Mouse (Mus musculus): Measurements from ENCODE around the gene Ldb2.

Ldb2 gene

GRCm38 (mm10) chr5:44641060-44641459 is 158.4 kb downstream of the Ldb2 start:
- DNase-seq: no peak

- no peak for DNase-seq
These were observed 163.9 kb downstream of the Ldb2 start for GRCm38 (mm10) chr5:44635546-44635945.

GRCm38 (mm10) chr5:44629034-44629625 is 170.3 kb downstream of the Ldb2 start:
- DNase-seq: no peak

GRCm38 (mm10) chr5:44627487-44627886 is 172.0 kb downstream of the Ldb2 start:
- DNase-seq: no peak

GRCm38 (mm10) chr5:44626885-44627284 is 172.6 kb downstream of the Ldb2 start:
- no peak for DNase-seq

GRCm38 (mm10) chr5:44626114-44626513 is 173.4 kb downstream of the Ldb2 start:
- peak; percentile 15 for DNase-seq

GRCm38 (mm10) chr5:44615677-44616076 is 183.8 kb downstream of the Ldb2 start:
- DNase-seq: no peak

- no peak for DNase-seq
These were observed 190.6 kb downstream of the Ldb2 start for GRCm38 (mm10) chr5:44608901-44609300.

- DNase-seq: no peak
These were observed 198.1 kb downstream of the Ldb2 start for GRCm38 (mm10) chr5:44601340-44601739.

- DNase-seq: peak; percentile 16
These were observed 205.8 kb downstream of the Ldb2 start for GRCm38 (mm10) chr5:44593522-44594218.

- DNase-seq: no peak
These were observed 208.7 kb downstream of the Ldb2 start for GRCm38 (mm10) chr5:44590750-44591149.

GRCm38 (mm10) chr5:44589318-44589717 is 210.2 kb downstream of the Ldb2 start:
- DNase-seq: no peak

- no peak for DNase-seq
These were observed 212.9 kb downstream of the Ldb2 start for GRCm38 (mm10) chr5:44586571-44586970.

GRCm38 (mm10) chr5:44579899-44580459 is 219.5 kb downstream of the Ldb2 start:
- DNase-seq: no peak

- no peak for DNase-seq
These were observed 222.7 kb downstream of the Ldb2 start for GRCm38 (mm10) chr5:44576682-44577349.

GRCm38 (mm10) chr5:44574681-44575080 is 224.8 kb downstream of the Ldb2 start:
- DNase-seq: no peak

- no peak for DNase-seq
These were observed 245.6 kb downstream of the Ldb2 start for GRCm38 (mm10) chr5:44553765-44554352.

- DNase-seq: no peak
These were observed 246.3 kb downstream of the Ldb2 start for GRCm38 (mm10) chr5:44553155-44553554.

GRCm38 (mm10) chr5:44552121-44552520 is 247.4 kb downstream of the Ldb2 start:
- DNase-seq: no peak

- DNase-seq: no peak
These were observed 251.0 kb downstream of the Ldb2 start for GRCm38 (mm10) chr5:44548468-44548867.

GRCm38 (mm10) chr5:44543472-44544132 is 255.9 kb downstream of the Ldb2 start:
- DNase-seq: no peak

- no peak for DNase-seq
These were observed 257.7 kb downstream of the Ldb2 start for GRCm38 (mm10) chr5:44541748-44542147.

- no peak for DNase-seq
These were observed 260.8 kb downstream of the Ldb2 start for GRCm38 (mm10) chr5:44538687-44539086.
